Comparison of ENCODE assay signal across 26 mouse cellular contexts in genomic region chr17:49035052-49035451, GRCm38 (mm10).
"Had no signal": no experiment of that assay in that cellular context is flagged by ENCODE, and none has a peak within 500 bp of the region (broad histone marks: within the 10 kb centered on the region; RNA-seq: fewer than 3 reads in every experiment).

No protein-coding gene starts in this region.

- H3K36me3 ChIP-seq: heart, embryonic 12.5 days; hindbrain, embryonic 10.5 days; hindbrain, embryonic 12.5 days; intestine, embryonic 15.5 days; kidney, embryonic 15.5 days; limb, embryonic 10.5 days; limb, embryonic 12.5 days; liver, embryonic 12.5 days had no signal

- H3K4me3 ChIP-seq: heart, adult 2 months; heart, embryonic 12.5 days; hindbrain, embryonic 10.5 days; hindbrain, embryonic 12.5 days; intestine, embryonic 15.5 days; kidney, embryonic 15.5 days; limb, embryonic 10.5 days; limb, embryonic 12.5 days; liver, embryonic 12.5 days had no signal

- H3K27ac ChIP-seq: heart, adult 2 months; hindbrain, embryonic 10.5 days; hindbrain, embryonic 12.5 days; hindbrain, embryonic 14.5 days; intestine, embryonic 15.5 days; kidney, embryonic 15.5 days; kidney, postnatal 0 days; limb, embryonic 10.5 days; limb, embryonic 12.5 days; liver, embryonic 12.5 days; liver, embryonic 14.5 days had no signal

- H3K27me3 ChIP-seq: intestine, embryonic 15.5 days; kidney, embryonic 15.5 days; limb, embryonic 12.5 days had no signal

- H3K9me3 ChIP-seq: hindbrain, embryonic 10.5 days; hindbrain, embryonic 12.5 days; intestine, embryonic 15.5 days; kidney, embryonic 15.5 days; limb, embryonic 10.5 days; limb, embryonic 12.5 days; liver, embryonic 12.5 days had no signal

- DNase-seq: gastrocnemius, postnatal 14 days; gastrocnemius, postnatal 36 days; heart, adult 11 months; heart, adult 2 months; heart, postnatal 10 days; heart, postnatal 4 days; kidney, adult 18-20 months; kidney, adult 8-10 months; kidney, postnatal 14 days; kidney, postnatal 36 days; layer of hippocampus, adult 9-11 months; layer of hippocampus, postnatal 36 days had no signal

- H3K4me2 ChIP-seq: heart, embryonic 12.5 days; hindbrain, embryonic 12.5 days; hindbrain, embryonic 14.5 days; intestine, embryonic 15.5 days; kidney, embryonic 15.5 days; limb, embryonic 12.5 days; liver, embryonic 12.5 days had no signal

- H3K9ac ChIP-seq: heart, embryonic 12.5 days; hindbrain, embryonic 12.5 days; hindbrain, embryonic 14.5 days; intestine, embryonic 15.5 days; kidney, embryonic 15.5 days; limb, embryonic 12.5 days; liver, embryonic 12.5 days; liver, embryonic 14.5 days had no signal

- ATAC-seq: hindbrain, embryonic 16.5 days; inflammation-experienced regulatory T-cells, adult 6 months; intestine, embryonic 15.5 days; intestine, postnatal 0 days; liver, embryonic 12.5 days had no signal
